Mouse (Mus musculus): ENCODE measurements around the gene Hectd4.

GRCm38 (mm10) chr5:121363441-121363840, 143.4 kb downstream of the Hectd4 start:
- TF ChIP-seq CTCF (IDR thresholded peaks at IDR 0.05; ENCODE audit: low read depth) (no peak), EP300 (IDR thresholded peaks at IDR 0.05; ENCODE audit: low read depth) (no peak)

Measured in liver, postnatal 0 days (tissue).